Mouse (Mus musculus): ENCODE measurements around the gene Sdf4.

GRCm38 (mm10) chr4:156032856-156033255 lies 40.2 kb downstream of the Sdf4 start:
- TF ChIP-seq POLR2A (IDR thresholded peaks at IDR 0.05; ENCODE audit: extremely low read depth, insufficient read depth, low read length) (no peak), CTCF (IDR thresholded peaks at IDR 0.05; ENCODE audit: extremely low read depth, insufficient read depth, low read length) (no peak)
